Mouse (Mus musculus) CH12.LX (cell line): Measurements from ENCODE around the gene Pax6. TPM values are rescaled to one million over a fixed set of nuclear protein-coding genes. Genes with fewer than 3 reads are reported as not detected.

ENCODE experiments used
- DNase-seq: peaks from one replicate; pipeline ENCODE4 v3.0.0-alpha.2; 2013; ENCODE audit errors: extremely low read depth
- H3K27ac ChIP-seq: 2 replicates; pipeline ENCODE4 v1.5.1; 2012; ENCODE audit warnings: low read depth, mild to moderate bottlenecking, control low read depth, moderate library complexity; ENCODE audit not compliant: insufficient read depth
- H3K27me3 ChIP-seq: replicated peaks from 2 replicates; pipeline ENCODE3; 2012; ENCODE audit warnings: inconsistent platforms
- H3K36me3 ChIP-seq, 2 experiments: replicated peaks in 1 of 2; 2 replicates each; pipeline versions ENCODE3 to v1.6.1; 2012; ENCODE audit warnings: inconsistent platforms in 1 of 2, low read length in 1 of 2, mild to moderate bottlenecking in 1 of 2, mixed read lengths in 1 of 2, moderate library complexity in 1 of 2; ENCODE audit not compliant: control insufficient read depth in 1 of 2, insufficient read depth in 1 of 2
- H3K4me1 ChIP-seq, 2 experiments: 2 replicates each; pipeline ENCODE4 v1.6.1; 2012; ENCODE audit warnings: inconsistent platforms in 1 of 2, moderate library complexity in 1 of 2; ENCODE audit not compliant: insufficient read depth in 2 of 2, control insufficient read depth in 1 of 2
- H3K4me2 ChIP-seq: 2 replicates; pipeline ENCODE4 v1.6.1; 2012; ENCODE audit warnings: low read depth, mild to moderate bottlenecking, control low read depth; ENCODE audit not compliant: poor library complexity, insufficient read depth, severe bottlenecking
- H3K4me3 ChIP-seq, 3 experiments: fragments of 150-350 bp in 1 of 3; sonication (generic) in 1 of 3; replicated peaks in 1 of 3; 2 replicates each; pipeline versions ENCODE3 to v1.5.1; 2011 to 2012; ENCODE audit warnings: low read depth in 2 of 3, low read length in 2 of 3, mild to moderate bottlenecking in 2 of 3, moderate library complexity in 2 of 3, control low read depth in 1 of 3, improper control_type of control experiment in 1 of 3, inconsistent platforms in 1 of 3, mixed read lengths in 1 of 3; ENCODE audit not compliant: poor library complexity in 1 of 3
- H3K79me2 ChIP-seq: replicated peaks from 2 replicates; pipeline ENCODE4 v1.6.1; 2012; ENCODE audit warnings: mild to moderate bottlenecking, moderate library complexity; ENCODE audit not compliant: control insufficient read depth, poor library complexity, insufficient read depth, severe bottlenecking; ENCODE audit errors: extremely low read depth
- H3K9ac ChIP-seq: 2 replicates; pipeline ENCODE4 v1.6.1; 2012; ENCODE audit warnings: low read depth, mild to moderate bottlenecking, control low read depth, moderate library complexity; ENCODE audit not compliant: insufficient read depth
- H3K9me3 ChIP-seq: replicated peaks from 2 replicates; pipeline ENCODE3; 2012; ENCODE audit warnings: low read length, inconsistent platforms, mixed read lengths
- CHD1 ChIP-seq: IDR thresholded peaks from 2 replicates; pipeline ENCODE4 v1.6.1; 2012; ENCODE audit warnings: low read depth, low read length, improper control_type of control experiment, inconsistent platforms
- E2F4 ChIP-seq: IDR thresholded peaks from 2 replicates; pipeline ENCODE4 v1.6.1; 2011; ENCODE audit warnings: low read depth, low read length, improper control_type of control experiment; ENCODE audit not compliant: insufficient replicate concordance
- ELF1 ChIP-seq: IDR thresholded peaks from 2 replicates; pipeline ENCODE4 v1.6.1; 2014; ENCODE audit warnings: low read depth, mild to moderate bottlenecking, inconsistent platforms, low read length, improper control_type of control experiment
- ETS1 ChIP-seq: conservative IDR thresholded peaks from 2 replicates; pipeline ENCODE4 v1.6.1; 2012; ENCODE audit warnings: low read depth, mild to moderate bottlenecking, inconsistent platforms, low read length, improper control_type of control experiment, moderate library complexity
- HCFC1 ChIP-seq: IDR thresholded peaks from 2 replicates; pipeline ENCODE4 v1.6.1; 2012; ENCODE audit warnings: low read depth, mild to moderate bottlenecking, inconsistent platforms, low read length, improper control_type of control experiment
- JUN ChIP-seq: IDR thresholded peaks from 2 replicates; pipeline ENCODE4 v1.6.1; 2011; ENCODE audit warnings: low read depth, mild to moderate bottlenecking, low read length, improper control_type of control experiment, moderate library complexity; ENCODE audit not compliant: insufficient read depth
- JUND ChIP-seq: conservative IDR thresholded peaks from 2 replicates; pipeline ENCODE4 v1.6.1; 2011; ENCODE audit warnings: low read depth, low read length, improper control_type of control experiment
- MAFK ChIP-seq: IDR thresholded peaks from 2 replicates; pipeline ENCODE4 v1.6.1; 2011; ENCODE audit warnings: low read length, improper control_type of control experiment; ENCODE audit not compliant: insufficient replicate concordance
- MAX ChIP-seq: IDR thresholded peaks from 2 replicates; pipeline ENCODE4 v1.6.1; 2011; ENCODE audit warnings: low read length, improper control_type of control experiment
- MAZ ChIP-seq: IDR thresholded peaks from 2 replicates; pipeline ENCODE4 v1.6.1; 2012; ENCODE audit warnings: low read depth, mild to moderate bottlenecking, inconsistent platforms, low read length, improper control_type of control experiment, moderate library complexity
- NELFE ChIP-seq: IDR thresholded peaks from 2 replicates; pipeline ENCODE4 v1.6.1; 2011; ENCODE audit warnings: low read depth, low read length, improper control_type of control experiment
- POLR2A ChIP-seq: IDR thresholded peaks from 2 replicates; pipeline ENCODE4 v1.6.1; 2011; ENCODE audit warnings: low read depth, mild to moderate bottlenecking, improper control_type of control experiment, low read length
- POLR2AphosphoS2 ChIP-seq: IDR thresholded peaks from 2 replicates; pipeline ENCODE4 v1.6.1; 2011; ENCODE audit warnings: low read depth, low read length, improper control_type of control experiment
- RAD21 ChIP-seq: IDR thresholded peaks from 2 replicates; pipeline ENCODE4 v1.6.1; 2011; ENCODE audit warnings: low read depth, mild to moderate bottlenecking, low read length, improper control_type of control experiment, moderate library complexity
- SIN3A ChIP-seq: IDR thresholded peaks from 2 replicates; pipeline ENCODE4 v1.6.1; 2012; ENCODE audit warnings: low read length, improper control_type of control experiment, inconsistent platforms
- TBP ChIP-seq: conservative IDR thresholded peaks from 2 replicates; pipeline ENCODE4 v1.6.1; 2011; ENCODE audit warnings: low read depth, low read length, improper control_type of control experiment
- TCF12 ChIP-seq: IDR thresholded peaks from 2 replicates; pipeline ENCODE4 v1.6.1; 2014; ENCODE audit warnings: low read depth, mild to moderate bottlenecking, inconsistent platforms, low read length, improper control_type of control experiment
- USF2 ChIP-seq: conservative IDR thresholded peaks from 2 replicates; pipeline ENCODE4 v1.6.1; 2011; ENCODE audit warnings: low read depth, low read length, improper control_type of control experiment
- ZC3H11A ChIP-seq: IDR thresholded peaks from 2 replicates; pipeline ENCODE4 v1.6.1; 2012; ENCODE audit warnings: low read depth, mild to moderate bottlenecking, inconsistent platforms, low read length, improper control_type of control experiment
- ZNF384 ChIP-seq: IDR thresholded peaks from 2 replicates; pipeline ENCODE4 v1.6.1; 2012; ENCODE audit warnings: low read depth, low read length, improper control_type of control experiment, inconsistent platforms
- dilution Hi-C: fragments of 300-500 bp; cut with MboI; formaldehyde crosslinking; loops from 2 replicates; pipeline ENCODE4 v1.14.3; 2020; ENCODE audit warnings: low sequenced_read_pairs; ENCODE audit not compliant: extremely low pct_unique_long_range_greater_than_20kb, extremely low pct_ligation_motif_present
- in situ Hi-C: fragments of 300-500 bp; cut with MboI; formaldehyde crosslinking; loops from 3 replicates; pipeline ENCODE4 v1.14.3; 2019; ENCODE audit warnings: low sequenced_read_pairs, low pct_ligation_motif_present, low pct_unique_long_range_greater_than_20kb, mixed read lengths
- polyA plus RNA-seq: library from polyadenylated mRNA; unstranded; fragments of >175 nt; gene quantifications from 2 replicates; pipeline ENCODE4 v1.2.1, GENCODE M21; 2012; ENCODE audit warnings: low read depth; ENCODE audit not compliant: insufficient read length
- total RNA-seq, 2 experiments: library from RNA; depleted of rRNA; stranded (reverse); fragments of 300-350 nt in 1 of 2; fragments of >200 nt in 1 of 2; gene quantifications; 2 replicates each; pipeline ENCODE4 v1.2.3; 2012 to 2014

Pax6 gene
- total and polyA plus RNA-seq, 3 experiments: 0.17 to 0.30 TPM; not detected in 1

DNA sequence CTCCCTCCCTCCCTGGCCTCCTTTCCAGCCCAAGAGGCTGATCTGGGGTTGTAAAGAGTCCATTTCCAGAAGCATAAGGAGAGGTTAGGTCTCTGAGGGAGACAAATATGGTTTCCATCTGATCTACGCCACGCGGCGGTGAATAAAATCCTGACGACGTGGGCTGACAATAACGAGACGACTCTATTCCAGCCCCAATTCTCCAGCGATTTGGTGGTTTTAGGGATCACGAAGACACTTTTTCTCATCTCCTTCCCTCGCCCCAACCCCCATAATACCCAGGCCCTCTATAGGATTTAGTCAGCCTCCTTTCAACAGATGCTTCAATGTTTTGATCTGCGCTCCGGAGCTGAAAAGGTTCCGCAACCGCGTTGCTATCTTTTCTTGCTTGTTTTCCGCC is 19.3 kb downstream of the Pax6 start:
- H3K4me3 ChIP-seq: no peak overlapping the region
- no peak for DNase-seq
- no peaks in the 10 kb centered on the region for H3K79me2 ChIP-seq
- no peak overlapping the region for H3K9ac ChIP-seq
- H3K4me1 ChIP-seq: peaks cover 0 to 3% of the 10 kb centered on the region in 2 experiments; a peak in 1 of 4 replicates
- H3K9me3 ChIP-seq: no peaks in the 10 kb centered on the region
- in situ Hi-C loops (no loop called here), dilution Hi-C loops (no loop called here)
- H3K27ac ChIP-seq: no peak overlapping the region
- no peaks in the 10 kb centered on the region for H3K27me3 ChIP-seq
- no peak for TF ChIP-seq SIN3A
- no peak for TF ChIP-seq ETS1
- no peak for TF ChIP-seq CHD1
- TF ChIP-seq ZNF384: no peak
- no peak for TF ChIP-seq POLR2AphosphoS2
- no peak for TF ChIP-seq MAX
- TF ChIP-seq ELF1: no peak
- TF ChIP-seq NELFE: no peak
- TF ChIP-seq ZC3H11A: no peak
- TF ChIP-seq, all 38 proteins: peak for 0
- no peak overlapping the region for H3K4me2 ChIP-seq
- no peaks in the 10 kb centered on the region for H3K36me3 ChIP-seq

DNA sequence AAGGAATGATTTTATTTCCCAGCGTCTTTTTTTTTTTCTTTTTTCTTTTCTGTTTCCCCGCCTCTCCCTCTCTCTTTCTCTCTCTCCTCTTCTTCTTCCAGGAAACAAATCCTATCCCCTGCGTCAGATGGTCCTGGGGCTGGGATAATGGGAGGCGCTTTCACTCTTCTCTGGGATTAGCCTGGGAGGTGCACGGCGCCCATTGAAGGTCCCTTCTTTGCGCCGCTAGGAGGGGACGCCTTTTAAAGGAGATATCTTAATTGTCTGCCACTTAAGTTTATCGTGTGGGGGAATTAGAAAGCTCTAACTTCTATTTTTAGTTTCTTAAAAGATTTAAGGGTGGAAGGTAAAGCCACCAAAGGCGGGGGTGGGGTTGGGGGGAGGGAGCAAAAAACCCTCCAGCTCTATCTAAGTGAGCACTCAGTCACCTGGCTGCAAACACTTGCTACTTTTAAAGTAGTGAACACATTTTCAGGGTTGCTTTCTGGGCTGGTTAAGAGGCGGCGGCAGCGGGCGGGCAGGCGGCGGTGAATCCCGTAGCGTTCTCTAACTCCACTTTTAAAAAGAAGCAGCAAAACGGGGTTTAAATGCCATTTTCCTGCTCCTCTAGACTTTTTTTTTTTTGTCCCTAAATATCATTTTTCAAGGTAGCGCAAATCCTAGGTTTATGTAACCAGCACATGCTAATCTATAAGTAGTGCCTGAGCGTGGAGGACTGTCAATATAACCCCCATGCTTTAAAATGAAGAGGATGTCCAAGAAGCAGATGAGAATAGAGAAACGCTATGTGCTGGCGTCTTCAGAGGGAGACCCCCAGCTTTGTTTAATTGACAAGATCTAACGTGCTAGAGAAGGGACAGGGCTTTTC is 20.0 kb downstream of the Pax6 start:
- Histone ChIP-seq H3K9me3 (no peaks in the 10 kb centered on the region), H3K27me3 (no peaks in the 10 kb centered on the region), H3K4me1 (peaks cover 0 to 3% of the 10 kb centered on the region in 2 experiments; a peak in 1 of 4 replicates), H3K36me3 (no peaks in the 10 kb centered on the region), H3K9ac (no peak overlapping the region), H3K79me2 (no peaks in the 10 kb centered on the region), H3K4me2 (no peak overlapping the region), H3K27ac (no peak overlapping the region), H3K4me3 (no peak overlapping the region)
- dilution Hi-C loops: no loop called here
- TF ChIP-seq RAD21: no peak
- no peak for TF ChIP-seq USF2
- no peak for TF ChIP-seq NELFE
- TF ChIP-seq MAFK: no peak
- no peak for TF ChIP-seq POLR2A
- no peak for TF ChIP-seq HCFC1
- no peak for TF ChIP-seq JUN
- no peak for TF ChIP-seq CHD1
- TF ChIP-seq POLR2AphosphoS2: no peak
- TF ChIP-seq MAZ: no peak
- TF ChIP-seq TCF12: no peak
- no peak for TF ChIP-seq ZC3H11A
- TF ChIP-seq TBP: no peak
- no peak for TF ChIP-seq JUND
- TF ChIP-seq MAX: no peak
- TF ChIP-seq E2F4: no peak
- no peak for DNase-seq
- in situ Hi-C loops: no loop called here
